Mouse (Mus musculus): ENCODE measurements around the gene Hoxd11.

DNA sequence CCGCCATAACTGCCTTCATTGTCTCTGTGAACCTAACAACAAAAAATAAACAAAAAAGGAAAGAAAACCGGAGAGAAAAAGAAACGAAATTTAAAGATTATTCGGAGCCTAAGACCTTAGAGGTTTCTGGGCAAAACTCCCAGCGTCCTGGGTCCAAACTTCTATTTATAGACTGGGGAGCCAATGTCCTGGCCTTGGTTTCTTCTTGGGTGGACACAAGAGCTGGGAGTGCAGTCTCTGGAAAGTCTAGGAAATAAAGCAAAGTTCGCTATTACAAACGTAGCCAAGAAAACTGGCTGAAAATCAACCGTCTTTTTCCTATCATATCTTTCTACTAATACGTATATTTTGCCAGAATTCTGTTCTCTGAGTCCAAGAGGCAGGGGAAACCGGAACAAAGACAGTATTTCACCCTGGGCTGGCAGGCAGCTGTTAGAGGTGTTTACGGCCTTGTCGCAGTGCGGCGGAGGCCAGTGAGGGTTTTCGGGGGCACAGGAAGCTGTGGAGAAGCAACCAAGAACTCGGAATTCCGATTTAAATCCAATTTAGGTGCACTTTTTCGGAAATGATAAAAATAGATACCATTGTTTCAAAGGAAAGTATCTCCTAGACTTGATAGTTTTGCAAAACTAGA, 34.9 kb downstream of the Hoxd11 start:
- TF ChIP-seq CTCF (conservative IDR thresholded peaks at IDR 0.05; ENCODE audit: low read length) (no peak), POU5F1 (IDR thresholded peaks at IDR 0.05; ENCODE audit: borderline replicate concordance, low read length) (no peak), NANOG (IDR thresholded peaks at IDR 0.05; ENCODE audit: borderline replicate concordance, low read length) (no peak)

Measured in E14TG2a.4 (cell line).